Mouse (Mus musculus): ENCODE results near the gene Hdgfl2.

Gene Hdgfl2

GRCm38 (mm10) chr17:56078880-56079795, at the start of gene Hdgfl2:
Gene Hdgfl2 (plus strand): TSS chr17:56079634.
- peak; percentile 100 for DNase-seq

GRCm38 (mm10) chr17:56030238-56030870, 49.1 kb upstream of the Hdgfl2 start:
- peak; percentile 52 to 58 for DNase-seq

GRCm38 (mm10) chr17:56030919-56031318, 48.5 kb upstream of the Hdgfl2 start:
- DNase-seq, result peak in 1 of 2 experiments; percentile 23

GRCm38 (mm10) chr17:56031431-56031830, 48.0 kb upstream of the Hdgfl2 start:
- DNase-seq, result peak in 1 of 2 experiments; percentile 4

- DNase-seq, result peak in 1 of 2 experiments; percentile 8
Observed at GRCm38 (mm10) chr17:56032127-56032733, 47.2 kb upstream of the Hdgfl2 start.

GRCm38 (mm10) chr17:56032831-56033230, 46.6 kb upstream of the Hdgfl2 start:
- DNase-seq, result no peak

GRCm38 (mm10) chr17:56034040-56034725, 45.3 kb upstream of the Hdgfl2 start:
- DNase-seq, result peak in 1 of 2 experiments; percentile 4

- DNase-seq, result peak in 1 of 2 experiments; percentile 7
Observed at GRCm38 (mm10) chr17:56034726-56035100, 44.7 kb upstream of the Hdgfl2 start.

- peak in 1 of 2 experiments; percentile 5 for DNase-seq
Observed at GRCm38 (mm10) chr17:56035216-56035615, 44.2 kb upstream of the Hdgfl2 start.

GRCm38 (mm10) chr17:56036176-56036900, 43.1 kb upstream of the Hdgfl2 start, which contains the start of gene Sh3gl1:
Gene Sh3gl1 (minus strand): TSS chr17:56036635.
- DNase-seq, result peak; percentile 99 to 100

- DNase-seq, result peak in 1 of 2 experiments; percentile 25
Observed at GRCm38 (mm10) chr17:56036901-56037287, 42.5 kb upstream of the Hdgfl2 start.

- DNase-seq, result peak in 1 of 2 experiments; percentile 60
Observed at GRCm38 (mm10) chr17:56038583-56039261, 40.7 kb upstream of the Hdgfl2 start.

GRCm38 (mm10) chr17:56039345-56039744, 40.1 kb upstream of the Hdgfl2 start:
- DNase-seq, result no peak

GRCm38 (mm10) chr17:56040030-56040856, 39.2 kb upstream of the Hdgfl2 start, which contains the start of gene Chaf1a:
Gene Chaf1a (plus strand): TSS chr17:56040439.
- DNase-seq, result peak; percentile 98 to 99

GRCm38 (mm10) chr17:56040857-56041163, 38.6 kb upstream of the Hdgfl2 start:
- no peak for DNase-seq

- no peak for DNase-seq
Observed at GRCm38 (mm10) chr17:56051369-56051768, 28.1 kb upstream of the Hdgfl2 start.

GRCm38 (mm10) chr17:56054938-56055337, 24.5 kb upstream of the Hdgfl2 start:
- DNase-seq, result no peak

- no peak for DNase-seq
Observed at GRCm38 (mm10) chr17:56055945-56056678, 23.3 kb upstream of the Hdgfl2 start.

- DNase-seq, result no peak
Observed at GRCm38 (mm10) chr17:56057381-56058120, 21.9 kb upstream of the Hdgfl2 start.
